Mouse (Mus musculus) leukemia stem cell, adult 10-12 weeks (primary cell): ENCODE data around the gene Gm10717. TPM values are rescaled to one million over a fixed set of nuclear protein-coding genes. Genes with fewer than 3 reads are reported as not detected.

ENCODE experiments used
- polyA plus RNA-seq: library from polyadenylated mRNA; stranded (reverse); fragments of >175 nt; gene quantifications from 2 replicates; pipeline ENCODE4 v1.2.3, GENCODE M21; 2012; ENCODE audit warnings: low replicate concordance

Gm10717 gene
- 1.6 and 6.3 TPM in 2 replicates for polyA plus RNA-seq

DNA sequence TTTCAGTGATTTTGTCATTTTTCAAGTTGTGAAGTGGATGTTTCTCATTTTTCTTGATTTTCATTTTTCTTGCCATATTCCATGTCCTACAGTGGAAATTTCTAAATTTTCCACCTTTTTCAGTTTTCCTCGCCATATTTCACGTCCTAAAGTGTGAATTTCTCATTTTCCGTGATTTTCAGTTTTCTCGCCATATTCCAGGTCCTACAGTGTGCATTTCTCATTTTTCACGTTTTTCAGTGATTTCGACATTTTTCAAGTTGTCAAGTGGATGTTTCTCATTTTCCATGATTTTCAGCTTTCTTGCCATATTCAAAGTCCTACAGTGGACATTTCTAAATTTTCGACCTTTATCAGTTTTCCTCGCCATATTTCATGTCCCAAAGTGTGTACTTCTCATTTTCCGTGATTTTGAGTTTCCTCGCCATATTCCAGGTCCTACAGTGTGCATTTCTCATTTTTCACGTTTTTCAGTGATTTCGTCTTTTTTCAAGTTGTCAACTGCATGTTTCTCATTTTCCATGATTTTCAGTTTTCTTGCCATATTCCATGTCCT is at the start of gene Gm10717:
TSS of gene Gm10717 (plus strand) at position 506 of the 556 bp plus-strand sequence.

DNA sequence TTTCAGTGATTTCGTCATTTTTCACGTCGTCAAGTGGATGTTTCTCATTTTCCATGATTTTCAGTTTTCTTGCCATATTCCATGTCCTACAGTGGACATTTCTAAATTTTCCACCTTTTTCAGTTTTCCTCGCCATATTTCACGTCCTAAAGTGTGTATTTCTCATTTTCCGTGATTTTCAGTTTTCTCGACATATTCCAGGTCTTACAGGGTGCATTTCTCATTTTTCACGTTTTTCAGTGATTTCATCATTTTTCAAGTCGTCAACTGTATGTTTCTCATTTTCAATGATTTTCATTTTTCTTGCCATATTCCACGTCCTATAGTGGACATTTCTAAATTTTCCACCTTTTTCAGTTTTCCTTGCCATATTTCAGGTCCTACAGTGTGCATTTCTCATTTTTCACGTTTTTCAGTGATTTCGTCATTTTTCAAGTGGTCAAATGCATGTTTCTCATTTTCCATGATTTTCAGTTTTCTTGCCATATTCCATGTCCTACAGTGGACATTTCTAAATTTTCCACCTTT is 24.7 kb upstream of the Gm10717 start, which contains the start of gene Gm10722:
TSS of gene Gm10722 (plus strand) at position 478 of the 528 bp plus-strand sequence.

DNA sequence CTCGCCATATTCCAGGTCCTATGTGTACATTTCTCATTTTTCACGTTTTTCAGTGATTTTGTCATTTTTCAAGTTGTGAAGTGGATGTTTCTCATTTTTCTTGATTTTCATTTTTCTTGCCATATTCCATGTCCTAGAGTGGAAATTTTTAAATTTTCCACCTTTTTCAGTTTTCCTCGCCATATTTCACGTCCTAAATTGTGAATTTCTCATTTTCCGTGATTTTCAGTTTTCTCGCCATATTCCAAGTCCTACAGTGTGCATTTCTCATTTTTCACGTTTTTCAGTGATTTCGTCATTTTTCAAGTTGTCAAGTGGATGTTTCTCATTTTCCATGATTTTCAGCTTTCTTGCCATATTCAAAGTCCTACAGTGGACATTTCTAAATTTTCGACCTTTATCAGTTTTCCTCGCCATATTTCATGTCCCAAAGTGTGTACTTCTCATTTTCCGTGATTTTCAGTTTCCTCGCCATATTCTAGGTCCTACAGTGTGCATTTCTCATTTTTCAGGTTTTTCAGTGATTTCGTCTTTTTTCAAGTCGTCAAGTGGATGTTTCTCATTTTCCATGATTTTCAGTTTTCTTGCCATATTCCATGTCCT is 22.3 kb upstream of the Gm10717 start, which contains the start of gene Gm11168:
TSS of gene Gm11168 (plus strand) at position 553 of the 603 bp plus-strand sequence.

DNA sequence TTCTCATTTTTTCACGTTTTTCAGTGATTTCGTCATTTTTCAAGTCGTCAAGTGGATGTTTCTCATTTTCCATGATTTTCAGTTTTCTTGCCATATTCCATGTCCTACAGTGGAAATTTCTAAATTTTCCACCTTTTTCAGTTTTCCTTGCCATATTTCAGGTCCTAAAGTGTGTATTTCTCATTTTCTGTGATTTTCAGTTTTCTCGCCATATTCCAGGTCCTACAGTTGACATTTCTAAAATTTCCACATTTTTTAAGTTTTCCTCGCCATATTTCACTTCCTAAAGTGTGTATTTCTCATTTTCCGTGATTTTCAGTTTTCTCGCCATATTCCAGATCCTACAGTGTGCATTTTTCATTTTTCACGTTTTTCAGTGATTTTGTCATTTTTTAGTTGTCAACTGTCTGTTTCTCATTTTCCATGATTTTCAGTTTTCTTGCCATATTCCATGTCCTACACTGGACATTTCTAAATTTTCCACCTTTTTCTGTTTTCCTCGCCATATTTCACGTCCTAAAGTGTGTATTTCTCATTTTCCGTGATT is 12.4 kb upstream of the Gm10717 start, which contains the start of gene Gm10721:
TSS of gene Gm10721 (plus strand) at position 408 of the 547 bp plus-strand sequence.

DNA sequence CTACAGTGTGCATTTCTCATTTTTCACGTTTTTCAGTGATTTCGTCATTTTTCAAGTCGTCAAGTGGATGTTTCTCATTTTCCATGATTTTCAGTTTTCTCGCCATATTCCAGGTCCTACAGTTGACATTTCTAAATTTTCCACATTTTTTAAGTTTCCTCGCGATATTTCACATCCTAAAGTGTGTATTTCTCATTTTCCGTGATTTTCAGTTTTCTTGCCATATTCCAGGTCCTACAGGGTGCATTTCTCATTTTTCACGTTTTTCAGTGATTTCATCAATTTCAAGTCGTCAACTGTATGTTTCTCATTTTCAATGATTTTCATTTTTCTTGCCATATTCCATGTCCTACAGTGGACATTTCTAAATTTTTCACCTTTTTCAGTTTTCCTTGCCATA is 9.9 kb upstream of the Gm10717 start, which contains the start of gene Gm10720:
TSS of gene Gm10720 (plus strand) at position 301 of the 400 bp plus-strand sequence.

DNA sequence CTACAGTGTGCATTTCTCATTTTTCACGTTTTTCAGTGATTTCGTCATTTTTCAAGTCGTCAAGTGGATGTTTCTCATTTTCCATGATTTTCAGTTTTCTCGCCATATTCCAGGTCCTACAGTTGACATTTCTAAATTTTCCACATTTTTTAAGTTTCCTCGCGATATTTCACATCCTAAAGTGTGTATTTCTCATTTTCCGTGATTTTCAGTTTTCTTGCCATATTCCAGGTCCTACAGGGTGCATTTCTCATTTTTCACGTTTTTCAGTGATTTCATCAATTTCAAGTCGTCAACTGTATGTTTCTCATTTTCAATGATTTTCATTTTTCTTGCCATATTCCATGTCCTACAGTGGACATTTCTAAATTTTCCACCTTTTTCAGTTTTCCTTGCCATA is 8.1 kb upstream of the Gm10717 start, which contains the start of gene Gm10719:
TSS of gene Gm10719 (plus strand) at position 301 of the 400 bp plus-strand sequence.

DNA sequence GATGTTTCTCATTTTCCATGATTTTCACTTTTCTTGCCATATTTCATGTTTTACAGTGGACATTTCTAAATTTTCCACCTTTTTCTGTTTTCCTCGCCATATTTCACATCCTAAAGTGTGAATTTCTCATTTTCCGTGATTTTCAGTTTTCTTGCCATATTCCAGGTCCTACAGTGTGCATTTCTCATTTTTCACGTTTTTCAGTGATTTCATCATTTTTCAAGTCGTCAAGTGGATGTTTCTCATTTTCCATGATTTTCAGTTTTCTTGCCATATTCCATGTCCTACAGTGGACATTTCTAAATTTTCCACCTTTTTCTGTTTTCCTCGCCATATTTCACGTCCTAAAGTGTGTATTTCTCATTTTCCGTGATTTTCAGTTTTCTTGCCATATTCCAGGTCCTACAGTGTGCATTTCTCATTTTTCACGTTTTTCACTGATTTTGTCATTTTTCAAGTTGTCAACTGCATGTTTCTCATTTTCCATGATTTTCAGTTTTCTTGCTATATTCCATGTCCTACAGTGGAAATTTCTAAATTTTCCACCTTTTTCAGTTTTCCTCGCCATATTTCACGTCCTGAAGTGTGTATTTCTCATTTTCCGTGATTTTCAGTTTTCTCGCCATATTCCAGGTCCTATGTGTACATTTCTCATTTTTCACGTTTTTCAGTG is 1.8 kb upstream of the Gm10717 start, which contains the start of gene Gm10718:
TSS of gene Gm10718 (plus strand) at position 236 of the 673 bp plus-strand sequence.

DNA sequence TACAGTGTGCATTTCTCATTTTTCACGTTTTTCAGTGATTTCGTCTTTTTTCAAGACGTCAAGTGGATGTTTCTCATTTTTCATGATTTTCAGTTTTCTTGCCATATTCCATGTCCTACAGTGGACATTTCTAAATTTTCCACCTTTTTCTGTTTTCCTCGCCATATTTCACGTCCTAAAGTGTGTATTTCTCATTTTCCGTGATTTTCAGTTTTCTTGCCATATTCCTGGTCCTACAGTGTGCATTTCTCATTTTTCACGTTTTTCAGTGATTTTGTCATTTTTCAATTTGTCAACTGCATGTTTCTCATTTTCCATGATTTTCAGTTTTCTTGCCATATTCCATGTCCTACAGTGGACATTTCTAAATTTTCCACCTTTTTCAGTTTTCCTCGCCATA is 9.1 kb downstream of the Gm10717 start, which contains the start of gene Gm17535:
TSS of gene Gm17535 (plus strand) at position 301 of the 400 bp plus-strand sequence.

DNA sequence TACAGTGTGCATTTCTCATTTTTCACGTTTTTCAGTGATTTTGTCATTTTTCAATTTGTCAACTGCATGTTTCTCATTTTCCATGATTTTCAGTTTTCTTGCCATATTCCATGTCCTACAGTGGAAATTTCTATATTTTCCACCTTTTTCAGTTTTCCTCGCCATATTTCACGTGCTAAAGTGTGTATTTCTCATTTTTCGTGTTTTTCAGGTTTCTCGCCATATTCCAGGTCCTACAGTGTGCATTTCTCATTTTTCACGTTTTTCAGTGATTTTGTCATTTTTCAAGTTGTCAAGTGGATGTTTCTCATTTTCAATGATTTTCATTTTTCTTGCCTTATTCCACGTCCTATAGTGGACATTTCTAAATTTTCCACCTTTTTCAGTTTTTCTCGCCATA is 11.4 kb downstream of the Gm10717 start, which contains the start of gene Gm10715:
TSS of gene Gm10715 (plus strand) at position 301 of the 400 bp plus-strand sequence.

Other genes with a start within 250 kb of the Gm10717 start
- gene Gm10722, start 24.5 kb upstream of the Gm10717 start, polyA plus RNA-seq = 0.35 and 0.57 TPM in 2 replicates
- 0.77 and 2.8 TPM in 2 replicates for gene Gm11168, start 22.1 kb upstream of the Gm10717 start, polyA plus RNA-seq
- 2.4 and 8.2 TPM in 2 replicates for gene Gm10721, start 12.3 kb upstream of the Gm10717 start, polyA plus RNA-seq
- gene Gm10720, start 9.8 kb upstream of the Gm10717 start, polyA plus RNA-seq = not detected in 2 replicates
- gene Gm10719, start 8.0 kb upstream of the Gm10717 start, polyA plus RNA-seq = 7.0 and 23.7 TPM in 2 replicates
- gene Gm10718, start 1.9 kb upstream of the Gm10717 start, polyA plus RNA-seq = 19.1 and 42.8 TPM in 2 replicates
- 0.52 and 0.57 TPM in 2 replicates for gene Gm17535, start 9.2 kb downstream of the Gm10717 start, polyA plus RNA-seq
- gene Gm10715, start 11.5 kb downstream of the Gm10717 start, polyA plus RNA-seq = 0.29 TPM in 1 of 2 replicates, not detected in the other